Mouse (Mus musculus) midbrain, embryonic 11.5 days (tissue): ENCODE measurements at regions not wholly inside any gene's neighbourhood (a gene's known extent, or its start where the extent isn't known, plus 50 kb on each side); places are given as distances from the start of the nearest gene placed in this dataset.

Source experiments
- ATAC-seq: fragments of 200-750 bp; cut with Nextera tagmentation; 2 replicates; pipeline ENCODE4 v1.8.0; 2017; ENCODE audit warnings: moderate TSS enrichment, moderate library complexity; ENCODE audit not compliant: low FRiP score
- DNase-seq: peaks from one replicate; pipeline ENCODE4 v3.0.0; 2015; ENCODE audit warnings: low spot score; ENCODE audit errors: missing footprints
- H3K27ac ChIP-seq: fragments of 300-500 bp; sonication (generic); 2 replicates; pipeline ENCODE4 v1.5.1; 2014; ENCODE audit warnings: low read depth, low read length
- H3K27me3 ChIP-seq: fragments of 300-500 bp; sonication (generic); 2 replicates; pipeline ENCODE4 v1.6.1; 2014; ENCODE audit warnings: mild to moderate bottlenecking, low read length, moderate library complexity, mixed read lengths; ENCODE audit not compliant: control insufficient read depth, insufficient read depth
- H3K36me3 ChIP-seq: fragments of 300-500 bp; sonication (generic); 2 replicates; pipeline ENCODE4 v1.6.1; 2014; ENCODE audit warnings: mild to moderate bottlenecking, low read length, moderate library complexity, mixed read lengths; ENCODE audit not compliant: control insufficient read depth, insufficient read depth
- H3K4me1 ChIP-seq: fragments of 300-500 bp; sonication (generic); 2 replicates; pipeline ENCODE4 v1.6.1; 2014; ENCODE audit warnings: low read length; ENCODE audit not compliant: control insufficient read depth, insufficient read depth
- H3K4me2 ChIP-seq: fragments of 300-500 bp; sonication (generic); 2 replicates; pipeline ENCODE4 v1.6.1; 2014; ENCODE audit warnings: mild to moderate bottlenecking, moderate library complexity
- H3K4me3 ChIP-seq: fragments of 300-500 bp; sonication (generic); 2 replicates; pipeline ENCODE4 v1.5.1; 2014; ENCODE audit warnings: low read depth, low read length
- H3K9ac ChIP-seq: fragments of 300-500 bp; sonication (generic); 2 replicates; pipeline ENCODE4 v1.6.1; 2014; ENCODE audit warnings: low read length
- H3K9me3 ChIP-seq: fragments of 300-500 bp; sonication (generic); 2 replicates; pipeline ENCODE4 v1.6.1; 2016; ENCODE audit warnings: low read length; ENCODE audit not compliant: control insufficient read depth
- WGBS: fragments of 180-500 bp; shearing (Covaris S2); extraction: QIAGEN DNeasy Blood & Tissue Kit; methylation state at CpG from one replicate; pipeline ENCODE4 v1.1.7; 2014; 5-methylcytosine and 5-hydroxymethylcytosine counted together

- Histone ChIP-seq H3K27me3 (no peaks in the 10 kb centered on the region), H3K27ac (no peak overlapping the region), H3K4me1 (no peaks in the 10 kb centered on the region), H3K4me2 (no peak overlapping the region), H3K4me3 (no peak overlapping the region), H3K9me3 (no peaks in the 10 kb centered on the region), H3K36me3 (no peaks in the 10 kb centered on the region), H3K9ac (no peak overlapping the region)
- ATAC-seq = 0 out of 2 replicates have a peak, but pooled peaks have one; percentile 46
- 57% methylated on average over 3 of the region's 3 CpGs for WGBS
- DNase-seq = no peak
These were observed 579.0 kb downstream of the Kcna4 start for GRCm38 (mm10) chr2:107869304-107869958.

DNA sequence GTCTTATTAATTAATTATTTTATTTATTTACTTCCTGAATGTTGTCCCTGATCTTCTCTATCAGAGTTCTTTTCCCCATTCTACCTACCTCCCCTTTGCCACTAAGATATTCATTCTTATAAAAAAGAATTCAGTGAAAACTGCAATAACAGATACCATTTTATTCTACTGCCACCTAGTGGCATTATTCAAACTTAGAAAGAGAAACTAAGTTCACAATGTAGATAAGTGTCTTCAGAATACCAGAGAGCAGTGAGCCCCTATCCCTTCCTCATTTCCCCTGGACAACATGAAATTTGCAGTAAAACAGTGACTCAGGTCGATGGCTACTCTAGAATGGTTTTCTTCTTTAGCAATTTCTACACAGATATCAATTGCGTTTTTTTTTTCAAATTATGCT, 589.2 kb downstream of the Kcna4 start:
- no peaks in the 10 kb centered on the region for H3K9me3 ChIP-seq
- H3K4me1 ChIP-seq = no peaks in the 10 kb centered on the region
- no peaks in the 10 kb centered on the region for H3K27me3 ChIP-seq
- ATAC-seq (peak; percentile 61; the same call in 1 of the 2 replicates), DNase-seq (no peak)
- no peak overlapping the region for H3K4me3 ChIP-seq
- 32% methylated on average over 2 of the region's 2 CpGs for WGBS
- H3K36me3 ChIP-seq = no peaks in the 10 kb centered on the region
- no peak overlapping the region for H3K9ac ChIP-seq
- no peak overlapping the region for H3K27ac ChIP-seq
- no peak overlapping the region for H3K4me2 ChIP-seq

- peak; percentile 62 for ATAC-seq
- H3K9me3 ChIP-seq = no peaks in the 10 kb centered on the region
- H3K27me3 ChIP-seq = no peaks in the 10 kb centered on the region
- H3K4me3 ChIP-seq = no peak overlapping the region
- H3K4me2 ChIP-seq = no peak overlapping the region
- H3K27ac ChIP-seq = no peak overlapping the region
- 84% methylated on average over 3 of the region's 3 CpGs for WGBS
- DNase-seq = no peak
- no peaks in the 10 kb centered on the region for H3K36me3 ChIP-seq
- H3K9ac ChIP-seq = no peak overlapping the region
- H3K4me1 ChIP-seq = no peaks in the 10 kb centered on the region
These were observed 595.8 kb downstream of the Kcna4 start for GRCm38 (mm10) chr2:107886063-107886762.

GRCm38 (mm10) chr2:107888245-107888644, 597.8 kb downstream of the Kcna4 start:
- no peaks in the 10 kb centered on the region for H3K9me3 ChIP-seq
- ATAC-seq = no peak

DNA sequence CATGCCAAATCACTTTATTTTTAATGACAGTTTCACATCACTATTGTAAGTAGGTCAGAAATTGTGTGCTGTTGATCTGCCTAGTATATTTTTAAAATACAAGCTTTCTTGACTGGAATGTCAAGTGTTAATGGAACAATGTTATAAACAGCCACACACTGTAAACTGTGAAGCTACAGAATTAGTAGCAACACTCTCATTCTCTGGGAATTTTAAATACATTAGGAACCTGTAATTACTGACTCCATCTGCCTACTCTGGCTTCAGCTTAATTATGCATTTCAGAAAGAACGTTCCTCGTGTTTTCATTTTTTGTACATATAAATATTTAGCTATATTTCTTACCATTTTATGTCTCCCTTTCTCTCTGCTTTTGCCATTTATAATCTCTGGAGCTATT, 634.7 kb downstream of the Kcna4 start:
- Histone ChIP-seq H3K9me3 (no peaks in the 10 kb centered on the region), H3K9ac (no peak overlapping the region), H3K36me3 (no peaks in the 10 kb centered on the region), H3K4me3 (no peak overlapping the region), H3K27ac (no peak overlapping the region), H3K4me2 (no peak overlapping the region), H3K27me3 (no peaks in the 10 kb centered on the region), H3K4me1 (no peaks in the 10 kb centered on the region)
- 91% methylated on average over 2 of the region's 2 CpGs for WGBS
- no peak for ATAC-seq
- no peak for DNase-seq

More at GRCm38 (mm10) chr2:107888245-107888644, 597.8 kb downstream of the Kcna4 start:
- Histone ChIP-seq H3K9ac (no peak overlapping the region), H3K27me3 (no peaks in the 10 kb centered on the region), H3K4me2 (no peak overlapping the region), H3K27ac (no peak overlapping the region), H3K4me3 (no peak overlapping the region), H3K4me1 (no peaks in the 10 kb centered on the region), H3K36me3 (no peaks in the 10 kb centered on the region)
- no peak for DNase-seq

DNA sequence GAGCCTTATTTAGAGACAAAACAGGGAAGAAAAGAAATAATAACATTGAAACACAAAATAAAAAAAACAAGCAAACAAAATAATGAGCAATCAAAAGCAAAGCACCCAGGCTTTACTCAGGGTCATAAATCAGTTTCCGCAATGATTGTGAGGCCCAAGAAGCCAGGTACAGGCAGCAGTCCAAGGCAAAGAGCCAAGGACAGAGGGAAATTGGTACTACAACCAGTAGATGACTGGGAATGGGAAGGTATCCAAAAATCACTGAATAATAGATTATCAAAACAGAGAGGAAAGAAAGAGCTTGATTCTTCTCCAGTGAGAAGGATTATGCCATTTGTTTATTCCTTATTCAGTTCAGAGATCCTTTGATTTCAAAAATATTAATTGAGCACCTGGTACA, 636.2 kb downstream of the Kcna4 start:
- Histone ChIP-seq H3K4me2 (no peak overlapping the region), H3K4me3 (no peak overlapping the region), H3K27me3 (no peaks in the 10 kb centered on the region), H3K9ac (no peak overlapping the region), H3K36me3 (no peaks in the 10 kb centered on the region), H3K27ac (no peak overlapping the region), H3K4me1 (no peaks in the 10 kb centered on the region), H3K9me3 (no peaks in the 10 kb centered on the region)
- DNase-seq (no peak), ATAC-seq (no peak)
- WGBS = 97% methylated on average over 1 of the region's 1 CpGs

DNA sequence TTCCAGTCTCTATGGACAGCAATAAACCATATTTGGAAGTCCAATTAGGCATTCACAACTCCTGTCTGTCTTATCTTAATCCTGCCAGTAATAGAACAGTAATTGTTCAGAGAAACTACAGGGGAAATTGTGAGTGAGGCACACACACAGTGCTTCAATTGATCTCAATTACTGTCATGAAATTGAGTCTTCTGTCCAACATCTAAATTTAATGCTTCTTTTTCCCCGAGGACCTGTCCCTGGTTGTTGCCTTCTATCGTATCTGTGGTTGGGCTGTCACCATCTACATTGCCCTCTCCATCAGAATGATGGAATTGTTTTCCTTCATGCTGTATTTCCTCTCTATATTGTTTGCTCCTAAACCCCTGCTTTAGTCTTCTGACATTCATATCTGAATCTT, 644.9 kb downstream of the Kcna4 start:
- Histone ChIP-seq H3K9ac (no peak overlapping the region), H3K4me2 (no peak overlapping the region), H3K9me3 (no peaks in the 10 kb centered on the region), H3K4me1 (no peaks in the 10 kb centered on the region), H3K4me3 (no peak overlapping the region), H3K27me3 (no peaks in the 10 kb centered on the region), H3K27ac (no peak overlapping the region), H3K36me3 (no peaks in the 10 kb centered on the region)
- DNase-seq (no peak), ATAC-seq (no peak)
- WGBS = 81% methylated on average over 2 of the region's 2 CpGs

DNA sequence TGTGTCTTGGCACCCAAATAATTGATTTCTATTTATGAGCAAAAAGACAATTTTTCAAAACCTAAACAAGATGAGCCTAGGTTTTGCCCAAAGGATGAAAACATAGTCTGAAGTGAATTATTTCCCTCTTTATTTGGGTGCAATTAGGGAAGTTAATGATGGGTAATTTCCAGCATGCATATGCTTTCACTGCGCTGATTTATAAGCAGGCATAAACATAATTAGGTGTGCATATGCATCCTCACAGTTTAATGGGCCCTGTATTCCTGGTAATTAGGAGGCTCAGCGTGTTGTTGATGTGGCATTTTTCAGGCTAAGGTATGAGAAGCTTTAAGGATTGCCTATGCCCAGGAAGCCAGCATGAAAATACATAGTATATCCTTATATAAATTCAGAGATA, 645.3 kb downstream of the Kcna4 start:
- no peaks in the 10 kb centered on the region for H3K27me3 ChIP-seq
- H3K4me2 ChIP-seq = no peak overlapping the region
- H3K9me3 ChIP-seq = no peaks in the 10 kb centered on the region
- DNase-seq = no peak
- H3K4me3 ChIP-seq = no peak overlapping the region
- H3K9ac ChIP-seq = no peak overlapping the region
- H3K4me1 ChIP-seq = no peaks in the 10 kb centered on the region
- H3K27ac ChIP-seq = no peak overlapping the region
- no peaks in the 10 kb centered on the region for H3K36me3 ChIP-seq
- ATAC-seq = no peak
- WGBS = 84% methylated on average over 2 of the region's 2 CpGs

- no peak for ATAC-seq
- no peak overlapping the region for H3K4me3 ChIP-seq
- no peaks in the 10 kb centered on the region; the same call in 1 of the 2 replicates for H3K27me3 ChIP-seq
- no peaks in the 10 kb centered on the region for H3K9me3 ChIP-seq
- H3K9ac ChIP-seq = no peak overlapping the region
- H3K4me1 ChIP-seq = no peaks in the 10 kb centered on the region
- H3K36me3 ChIP-seq = no peaks in the 10 kb centered on the region
- H3K27ac ChIP-seq = no peak overlapping the region
- DNase-seq = no peak
- no peak overlapping the region for H3K4me2 ChIP-seq
These were observed 650.9 kb downstream of the Kcna4 start for GRCm38 (mm10) chr2:107941374-107941773.
